Mouse (Mus musculus) kidney, postnatal 36 days (tissue): Measurements from ENCODE around the gene Tmem114.
A peak's percentile ranks its signal among the peaks of the same experiment; 100 is the strongest.

Experiments used
- DNase-seq, 2 experiments: peaks; one replicate each; pipeline ENCODE4 v3.0.0; 2021 to 2022; ENCODE audit warnings: mixed read lengths in 2 of 2

Tmem114 gene

GRCm38 (mm10) chr16:8424971-8425330, at the start of gene Tmem114:
Tmem114 (minus strand) TSS chr16:8425136.
- peak; percentile 30 to 74 for DNase-seq

- DNase-seq, result peak; percentile 92 to 94
Observed at GRCm38 (mm10) chr16:8470603-8471481, 45.9 kb upstream of the Tmem114 start, which contains the start of gene Mettl22. Mettl22 (plus strand) TSS chr16:8470788.

GRCm38 (mm10) chr16:8470132-8470531, 45.2 kb upstream of the Tmem114 start:
- no peak for DNase-seq

GRCm38 (mm10) chr16:8459098-8459497, 34.2 kb upstream of the Tmem114 start:
- peak; percentile 30 to 82 for DNase-seq

GRCm38 (mm10) chr16:8458391-8458790, 33.5 kb upstream of the Tmem114 start:
- DNase-seq, result no peak

GRCm38 (mm10) chr16:8455221-8455620, 30.3 kb upstream of the Tmem114 start:
- no peak for DNase-seq

- no peak for DNase-seq
Observed at GRCm38 (mm10) chr16:8453301-8453700, 28.4 kb upstream of the Tmem114 start.

- no peak for DNase-seq
Observed at GRCm38 (mm10) chr16:8446256-8446655, 21.3 kb upstream of the Tmem114 start.

GRCm38 (mm10) chr16:8444911-8445310, 20.0 kb upstream of the Tmem114 start:
- no peak for DNase-seq

GRCm38 (mm10) chr16:8432616-8433015, 7.7 kb upstream of the Tmem114 start:
- DNase-seq, result no peak

GRCm38 (mm10) chr16:8429531-8429930, 4.6 kb upstream of the Tmem114 start:
- DNase-seq, result no peak

- no peak for DNase-seq
Observed at GRCm38 (mm10) chr16:8425736-8426135, 800 bp upstream of the Tmem114 start.

GRCm38 (mm10) chr16:8424161-8424970, 570 bp downstream of the Tmem114 start:
- DNase-seq, result no peak

GRCm38 (mm10) chr16:8423626-8424114, 1.3 kb downstream of the Tmem114 start:
- DNase-seq, result no peak

GRCm38 (mm10) chr16:8420842-8421241, 4.1 kb downstream of the Tmem114 start:
- DNase-seq, result no peak

- no peak for DNase-seq
Observed at GRCm38 (mm10) chr16:8420381-8420780, 4.6 kb downstream of the Tmem114 start.

GRCm38 (mm10) chr16:8419666-8420065, 5.3 kb downstream of the Tmem114 start:
- no peak for DNase-seq

- DNase-seq, result no peak
Observed at GRCm38 (mm10) chr16:8418126-8418525, 6.8 kb downstream of the Tmem114 start.

GRCm38 (mm10) chr16:8417011-8417720, 7.8 kb downstream of the Tmem114 start:
- DNase-seq, result no peak

GRCm38 (mm10) chr16:8415996-8416395, 8.9 kb downstream of the Tmem114 start:
- DNase-seq, result no peak

- no peak for DNase-seq
Observed at GRCm38 (mm10) chr16:8413441-8413840, 11.5 kb downstream of the Tmem114 start.

- peak in 1 of 2 experiments; percentile 48 for DNase-seq
Observed at GRCm38 (mm10) chr16:8412213-8412612, 12.7 kb downstream of the Tmem114 start.

- no peak for DNase-seq
Observed at GRCm38 (mm10) chr16:8409197-8409596, 15.7 kb downstream of the Tmem114 start.
